Mouse (Mus musculus) stomach, embryonic 16.5 days (tissue): ENCODE results near the gene Tdp1. TPM values are rescaled to one million over a fixed set of nuclear protein-coding genes. Genes with fewer than 3 reads are reported as not detected.

Experiments
- ATAC-seq: fragments of 200-750 bp; cut with Nextera tagmentation; 2 replicates; pipeline ENCODE4 v1.8.0; 2017; ENCODE audit warnings: moderate number of reproducible peaks, moderate TSS enrichment; ENCODE audit not compliant: insufficient read depth, low FRiP score
- H3K27ac ChIP-seq: fragments of 300-500 bp; sonication (generic); 2 replicates; pipeline ENCODE4 v1.5.1; 2014; ENCODE audit warnings: low read length
- H3K27me3 ChIP-seq: fragments of 300-500 bp; sonication (generic); 2 replicates; pipeline ENCODE4 v1.6.1; 2014; ENCODE audit warnings: low read length, control low read depth, mixed read lengths; ENCODE audit not compliant: control insufficient read depth, insufficient read depth
- H3K36me3 ChIP-seq: fragments of 300-500 bp; sonication (generic); 2 replicates; pipeline ENCODE4 v1.6.1; 2014; ENCODE audit warnings: low read length; ENCODE audit not compliant: control insufficient read depth, insufficient read depth
- H3K4me1 ChIP-seq: fragments of 300-500 bp; sonication (generic); 2 replicates; pipeline ENCODE4 v1.6.1; 2014; ENCODE audit warnings: low read length, control low read depth, mixed read lengths; ENCODE audit not compliant: control insufficient read depth, insufficient read depth
- H3K4me2 ChIP-seq: fragments of 300-500 bp; sonication (generic); 2 replicates; pipeline ENCODE4 v1.6.1; 2014; ENCODE audit warnings: low read depth, low read length, mixed read lengths
- H3K4me3 ChIP-seq: fragments of 300-500 bp; sonication (generic); replicated peaks from 2 replicates; pipeline ENCODE4 v1.5.1; 2014; ENCODE audit warnings: mild to moderate bottlenecking, low read length
- H3K9ac ChIP-seq: fragments of 300-500 bp; sonication (generic); 2 replicates; pipeline ENCODE4 v1.6.1; 2014; ENCODE audit warnings: low read length
- H3K9me3 ChIP-seq: fragments of 300-500 bp; sonication (generic); replicated peaks from 2 replicates; pipeline ENCODE4 v1.6.1; 2016; ENCODE audit warnings: low read length, control low read depth; ENCODE audit not compliant: control insufficient read depth
- WGBS: fragments of 180-500 bp; shearing (Covaris S2); extraction: QIAGEN DNeasy Blood & Tissue Kit; methylation state at CpG from one replicate; pipeline ENCODE4 v1.1.7; 2014; 5-methylcytosine and 5-hydroxymethylcytosine counted together
- polyA plus RNA-seq: library from polyadenylated mRNA; unstranded; fragments of >200 nt; fragmentation: Nextera tagmentation; extraction: Ambion mirVana; gene quantifications from 2 replicates; pipeline ENCODE4 v1.2.1, GENCODE M21; 2015

Tdp1 gene
- polyA plus RNA-seq, 1 experiment from 2014 or later, result 45.4 TPM

- no peaks in the 10 kb centered on the region for H3K36me3 ChIP-seq
- H3K4me1 ChIP-seq, result peaks cover 3% of the 10 kb centered on the region; the same call in 1 of the 2 replicates
- H3K9me3 ChIP-seq, result no peaks in the 10 kb centered on the region
- no peak for ATAC-seq
- H3K4me3 ChIP-seq, result no peak overlapping the region
- no peak overlapping the region for H3K4me2 ChIP-seq
- H3K27me3 ChIP-seq, result no peaks in the 10 kb centered on the region
- no peak overlapping the region for H3K9ac ChIP-seq
- WGBS, result 65% methylated on average over 9 of the region's 9 CpGs
- H3K27ac ChIP-seq, result no peak overlapping the region
Measured at GRCm38 (mm10) chr12:99856011-99856410, 28.3 kb upstream of the Tdp1 start.

DNA sequence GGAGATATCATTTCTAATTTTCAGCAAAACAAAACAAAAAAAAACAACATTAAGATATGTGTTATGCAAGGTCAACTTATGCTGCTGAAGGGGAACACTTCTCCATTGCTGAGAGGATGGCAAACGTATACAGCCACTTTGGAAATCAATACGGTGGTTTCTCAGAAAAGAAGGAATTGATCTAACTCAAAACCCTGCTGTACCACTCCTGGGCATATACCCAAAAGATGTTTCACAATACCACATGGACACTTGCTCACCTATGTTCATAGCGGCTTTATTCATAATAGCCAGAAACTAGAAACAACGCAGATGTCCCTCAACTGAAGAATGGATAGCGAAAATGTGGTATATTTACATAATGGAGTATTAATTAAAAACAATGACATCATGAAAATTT lies 25.7 kb upstream of the Tdp1 start:
- Histone ChIP-seq H3K4me1 (no peaks in the 10 kb centered on the region), H3K4me2 (no peak overlapping the region), H3K36me3 (no peaks in the 10 kb centered on the region), H3K9ac (no peak overlapping the region), H3K4me3 (no peak overlapping the region), H3K27me3 (no peaks in the 10 kb centered on the region), H3K9me3 (no peaks in the 10 kb centered on the region), H3K27ac (no peak overlapping the region)
- ATAC-seq, result no peak
- WGBS, result 86% methylated on average over 5 of the region's 5 CpGs

DNA sequence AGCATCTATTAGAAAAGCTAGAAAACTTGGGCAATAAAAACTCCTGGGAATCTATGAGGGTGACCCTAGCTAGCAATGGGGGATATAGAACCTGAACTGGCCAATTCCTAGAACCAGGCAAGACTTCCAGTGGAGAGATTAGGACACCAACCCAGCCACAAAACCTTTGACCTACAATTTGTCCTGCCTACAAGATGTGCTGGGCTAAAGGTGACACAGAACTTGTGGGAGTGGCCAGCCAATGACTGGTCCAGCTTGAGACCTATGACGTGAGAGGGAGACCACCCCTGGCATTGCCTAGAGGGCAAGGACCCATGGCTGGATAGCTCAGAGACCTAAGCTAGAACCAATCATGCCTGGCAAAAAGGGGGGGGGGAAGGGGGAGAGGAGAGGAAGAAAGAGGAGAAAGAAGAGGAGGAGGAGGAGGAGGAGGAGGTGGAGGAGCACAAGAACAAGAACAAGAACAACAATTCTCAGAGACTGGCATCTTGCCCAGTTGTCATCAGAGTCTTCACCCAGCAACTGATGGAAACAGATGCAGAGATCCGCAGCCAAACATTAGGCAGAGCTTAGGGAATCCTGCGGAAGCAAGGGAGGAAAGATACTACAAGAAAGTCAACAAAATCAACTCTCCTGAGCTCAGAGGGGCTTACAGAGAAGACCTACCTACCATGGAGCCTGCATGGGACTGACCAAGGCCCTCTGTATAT lies 24.8 kb upstream of the Tdp1 start:
- H3K27me3 ChIP-seq, result no peaks in the 10 kb centered on the region
- H3K9ac ChIP-seq, result no peak overlapping the region
- H3K36me3 ChIP-seq, result no peaks in the 10 kb centered on the region
- 74% methylated on average over 3 of the region's 3 CpGs for WGBS
- no peak overlapping the region for H3K4me2 ChIP-seq
- H3K27ac ChIP-seq, result no peak overlapping the region
- ATAC-seq, result no peak
- no peak overlapping the region for H3K4me3 ChIP-seq
- H3K9me3 ChIP-seq, result no peaks in the 10 kb centered on the region
- no peaks in the 10 kb centered on the region for H3K4me1 ChIP-seq

GRCm38 (mm10) chr12:99860981-99861380 lies 23.3 kb upstream of the Tdp1 start:
- H3K36me3 ChIP-seq, result no peaks in the 10 kb centered on the region
- no peak for ATAC-seq

DNA sequence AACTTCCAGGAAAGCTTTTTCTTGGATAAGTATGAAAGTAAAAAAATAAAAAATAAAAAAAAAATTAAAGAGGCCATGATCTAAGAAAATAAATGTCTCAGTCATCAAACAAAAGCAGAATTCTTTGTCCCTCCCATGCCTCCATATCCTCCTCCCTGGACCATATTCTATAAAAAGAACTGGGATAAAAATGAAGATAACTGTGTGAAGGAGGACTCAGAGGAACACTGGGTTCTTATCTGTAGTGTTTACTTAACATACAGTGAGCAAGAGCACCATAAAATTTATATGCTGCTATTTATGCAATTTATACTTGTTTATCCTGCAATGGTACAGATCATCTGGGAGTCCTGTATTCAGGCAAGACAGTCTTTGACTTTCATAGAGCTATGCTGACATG lies 19.7 kb upstream of the Tdp1 start:
- no peaks in the 10 kb centered on the region for H3K4me1 ChIP-seq
- no peak overlapping the region for H3K4me3 ChIP-seq
- H3K9ac ChIP-seq, result no peak overlapping the region
- no peak overlapping the region for H3K4me2 ChIP-seq
- no peaks in the 10 kb centered on the region for H3K9me3 ChIP-seq
- no peak overlapping the region for H3K27ac ChIP-seq
- H3K27me3 ChIP-seq, result no peaks in the 10 kb centered on the region
- no peaks in the 10 kb centered on the region for H3K36me3 ChIP-seq
- ATAC-seq, result no peak

More at GRCm38 (mm10) chr12:99860981-99861380, 23.3 kb upstream of the Tdp1 start:
- H3K9me3 ChIP-seq, result no peaks in the 10 kb centered on the region
- H3K27me3 ChIP-seq, result no peaks in the 10 kb centered on the region
- WGBS, result 76% methylated on average over 4 of the region's 4 CpGs
- no peak overlapping the region for H3K4me2 ChIP-seq
- H3K4me3 ChIP-seq, result no peak overlapping the region
- H3K27ac ChIP-seq, result no peak overlapping the region
- H3K9ac ChIP-seq, result no peak overlapping the region
- no peaks in the 10 kb centered on the region for H3K4me1 ChIP-seq

GRCm38 (mm10) chr12:99868821-99869220 lies 15.5 kb upstream of the Tdp1 start:
- WGBS, result 81% methylated on average over 1 of the region's 1 CpGs

GRCm38 (mm10) chr12:99873443-99873842 lies 10.9 kb upstream of the Tdp1 start:
- H3K27me3 ChIP-seq, result no peaks in the 10 kb centered on the region
- no peaks in the 10 kb centered on the region for H3K36me3 ChIP-seq
- H3K9ac ChIP-seq, result no peak overlapping the region
- no peak overlapping the region for H3K27ac ChIP-seq
- no peak for ATAC-seq
- H3K4me3 ChIP-seq, result no peak overlapping the region
- H3K9me3 ChIP-seq, result no peaks in the 10 kb centered on the region
- WGBS, result 66% methylated on average over 3 of the region's 3 CpGs
- H3K4me2 ChIP-seq, result no peak overlapping the region
- no peaks in the 10 kb centered on the region for H3K4me1 ChIP-seq

More at GRCm38 (mm10) chr12:99868821-99869220, 15.5 kb upstream of the Tdp1 start:
- Histone ChIP-seq H3K9me3 (no peaks in the 10 kb centered on the region), H3K36me3 (no peaks in the 10 kb centered on the region), H3K27me3 (no peaks in the 10 kb centered on the region), H3K27ac (no peak overlapping the region), H3K9ac (no peak overlapping the region), H3K4me1 (no peaks in the 10 kb centered on the region), H3K4me2 (no peak overlapping the region), H3K4me3 (no peak overlapping the region)
- ATAC-seq, result no peak

DNA sequence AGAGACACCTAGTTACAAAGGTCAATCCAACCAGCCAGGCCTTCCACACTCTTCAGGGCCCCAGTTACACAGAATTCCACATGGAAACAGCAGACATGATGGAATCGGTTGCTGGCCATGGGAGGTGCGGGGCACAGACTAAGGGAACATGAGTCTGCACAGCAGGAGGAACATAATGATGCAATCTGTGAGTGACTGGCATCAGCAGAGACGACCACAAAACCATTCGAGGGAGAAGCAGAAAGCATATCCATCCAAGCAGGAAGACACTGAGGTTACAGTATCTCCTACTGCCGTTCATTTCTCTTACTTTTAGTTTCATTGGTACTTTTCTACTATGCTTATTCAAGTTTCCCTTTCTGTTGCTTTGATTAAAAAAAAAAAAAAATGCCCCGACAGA lies 9.7 kb upstream of the Tdp1 start:
- WGBS, result 89% methylated on average over 6 of the region's 6 CpGs
- H3K4me2 ChIP-seq, result no peak overlapping the region
- no peak overlapping the region for H3K27ac ChIP-seq
- no peak overlapping the region for H3K4me3 ChIP-seq
- no peaks in the 10 kb centered on the region for H3K9me3 ChIP-seq
- H3K36me3 ChIP-seq, result no peaks in the 10 kb centered on the region
- no peaks in the 10 kb centered on the region for H3K4me1 ChIP-seq
- no peaks in the 10 kb centered on the region for H3K27me3 ChIP-seq
- H3K9ac ChIP-seq, result no peak overlapping the region
- no peak for ATAC-seq

DNA sequence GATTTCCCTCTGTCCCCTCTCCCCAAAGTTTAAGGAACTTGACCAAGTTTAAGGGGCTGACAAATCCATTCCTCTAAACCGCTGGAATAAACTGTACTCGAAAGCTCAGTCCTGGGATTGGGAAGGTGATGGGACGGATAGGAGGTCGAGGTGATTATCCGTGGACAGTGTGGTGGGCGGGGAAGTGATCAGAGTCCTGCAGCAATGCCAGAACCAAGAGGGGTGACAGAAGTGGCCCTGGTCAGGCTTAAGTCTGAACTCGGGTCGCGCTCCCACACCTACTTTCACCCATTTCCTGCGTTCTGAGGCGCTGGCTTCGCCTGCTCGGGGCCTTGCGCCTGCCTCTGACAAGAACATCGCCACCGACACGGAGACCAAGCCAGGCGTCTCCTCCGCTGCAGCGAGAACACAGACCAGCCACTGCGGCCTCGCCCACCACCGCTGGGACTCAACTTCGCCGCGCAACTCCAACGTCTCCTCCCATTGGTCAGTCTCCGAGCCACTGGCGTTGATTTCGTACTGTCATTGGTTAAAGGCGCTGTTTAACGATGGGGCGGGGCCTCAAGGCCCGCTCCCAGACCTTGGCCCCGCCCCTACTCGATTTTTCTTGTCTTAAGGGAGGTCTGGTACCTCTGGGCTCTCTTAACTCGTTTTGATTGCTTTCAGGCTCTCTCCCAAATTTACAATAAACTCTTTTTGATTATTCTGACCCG lies 1.2 kb upstream of the Tdp1 start:
- peak; percentile 94 for ATAC-seq
- Histone ChIP-seq H3K27ac (peak overlapping the region; percentile 85), H3K9ac (peak overlapping the region; percentile 90), H3K36me3 (no peaks in the 10 kb centered on the region), H3K4me1 (peaks cover 12% of the 10 kb centered on the region; the same call in 1 of the 2 replicates), H3K4me2 (peak overlapping the region; percentile 81), H3K27me3 (no peaks in the 10 kb centered on the region), H3K4me3 (peak overlapping the region; percentile 84), H3K9me3 (no peaks in the 10 kb centered on the region)
- WGBS, result under 1% methylated on average over 38 of the region's 38 CpGs
